Mouse (Mus musculus): Measurements from ENCODE around the gene Sfn. TPM values are rescaled to one million over a fixed set of nuclear protein-coding genes. Genes with fewer than 3 reads are reported as not detected.

Gene Sfn
- 10 to 100 TPM; 59.4 to 60.3 TPM for total RNA-seq (2023)

DNA sequence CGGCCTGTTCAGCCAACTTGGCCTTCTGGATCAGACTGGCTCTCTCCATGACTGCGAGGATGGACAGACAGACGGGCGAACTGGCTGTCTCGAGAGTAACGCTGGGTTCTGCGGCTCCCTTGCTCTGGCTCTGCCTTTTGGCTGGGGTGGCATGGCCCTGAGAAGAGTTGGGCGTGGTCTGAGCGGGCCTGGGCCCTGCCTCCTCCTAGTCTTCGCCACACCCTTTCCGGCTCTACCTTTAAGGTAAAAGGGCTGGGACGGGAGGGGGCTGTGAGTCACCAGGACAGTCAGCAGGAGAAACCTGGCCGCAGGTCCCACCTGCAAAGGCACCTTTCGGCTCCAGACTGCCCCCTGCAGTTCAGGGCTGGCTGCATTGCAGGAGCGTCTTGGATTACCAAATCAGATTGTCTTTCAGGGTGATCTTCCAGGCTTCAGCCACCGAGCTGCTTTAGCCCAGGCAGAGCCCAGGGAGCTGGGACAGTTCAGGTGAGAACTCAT is at the start of gene Sfn:
Gene Sfn, minus strand, starts transcription at position 448 of the 498 bp plus-strand sequence.

DNA sequence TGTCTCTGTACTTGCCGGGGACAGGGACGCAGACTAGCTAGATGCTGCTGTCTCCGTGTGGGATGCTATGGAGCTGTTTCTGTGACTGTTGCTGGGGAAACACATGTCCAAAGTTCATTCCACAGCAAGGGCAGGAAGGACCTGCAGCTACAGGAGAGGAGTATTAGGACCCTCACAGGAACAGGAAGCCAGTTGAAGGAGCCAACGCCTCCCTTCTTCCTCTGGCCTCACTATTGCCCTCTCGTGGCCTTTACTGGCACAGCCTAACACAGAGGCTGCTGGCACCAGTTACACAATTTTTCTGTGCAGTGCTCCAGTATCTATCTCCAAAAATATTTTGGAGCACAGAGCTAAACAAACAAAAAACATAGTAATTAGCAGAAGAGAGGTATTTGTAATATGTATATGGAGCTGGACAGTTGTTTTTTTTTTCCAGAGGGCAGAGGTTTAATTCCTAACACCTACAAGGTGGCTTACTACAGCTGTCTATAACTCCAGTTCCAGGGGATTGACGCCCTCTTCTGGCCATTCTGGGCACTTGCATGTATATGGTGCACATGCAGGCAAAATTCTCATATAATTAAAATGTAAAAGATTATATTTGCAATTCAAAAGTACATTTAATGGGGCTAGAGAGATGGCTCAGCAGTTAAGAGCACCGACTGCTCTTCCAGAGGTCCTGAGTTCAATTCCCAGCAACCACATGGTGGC is 48.2 kb upstream of the Sfn start, which contains the start of gene Zdhhc18:
Gene Zdhhc18, minus strand, starts transcription at position 166 of the 711 bp plus-strand sequence.

DNA sequence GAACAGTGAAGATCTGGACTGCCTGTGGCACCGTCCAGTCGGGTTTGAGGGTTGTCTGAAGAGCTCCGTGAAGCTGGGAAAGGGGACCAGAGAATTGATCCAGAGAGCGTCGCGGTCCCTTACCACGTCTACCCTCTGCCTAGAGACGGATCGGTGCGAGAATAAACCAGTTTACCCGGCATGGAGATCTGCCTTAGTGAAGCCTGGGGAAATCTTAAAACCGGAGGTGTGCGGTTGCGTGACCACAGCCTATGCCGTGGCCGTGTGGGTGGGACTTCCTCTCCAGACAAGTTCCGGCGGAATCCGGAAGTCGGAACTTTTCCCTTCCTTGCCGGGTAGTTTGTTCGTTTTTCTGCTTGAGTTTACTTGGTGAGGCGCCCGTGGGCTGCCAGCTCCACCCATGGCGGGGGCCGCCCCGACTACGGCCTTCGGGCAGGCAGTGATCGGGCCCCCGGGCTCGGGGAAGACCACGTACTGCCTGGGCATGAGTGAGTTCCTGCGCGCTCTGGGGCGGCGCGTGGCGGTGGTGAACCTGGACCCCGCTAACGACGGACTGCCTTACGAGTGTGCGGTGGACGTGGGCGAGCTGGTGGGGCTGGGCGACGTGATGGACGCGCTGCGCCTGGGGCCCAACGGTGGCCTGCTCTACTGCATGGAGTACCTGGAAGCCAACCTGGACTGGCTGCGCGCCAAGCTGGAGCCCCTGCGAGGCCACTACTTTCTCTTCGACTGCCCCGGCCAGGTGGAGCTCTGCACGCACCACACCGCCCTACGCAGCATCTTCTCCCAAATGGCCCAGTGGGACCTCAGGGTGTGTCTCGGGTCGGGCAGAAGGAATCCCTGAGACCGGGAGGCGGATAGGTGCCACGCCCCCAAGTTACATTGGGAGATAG is 17.7 kb downstream of the Sfn start, which contains the start of gene Gpn2:
Gene Gpn2, plus strand, starts transcription at position 304 of the 893 bp plus-strand sequence.

DNA sequence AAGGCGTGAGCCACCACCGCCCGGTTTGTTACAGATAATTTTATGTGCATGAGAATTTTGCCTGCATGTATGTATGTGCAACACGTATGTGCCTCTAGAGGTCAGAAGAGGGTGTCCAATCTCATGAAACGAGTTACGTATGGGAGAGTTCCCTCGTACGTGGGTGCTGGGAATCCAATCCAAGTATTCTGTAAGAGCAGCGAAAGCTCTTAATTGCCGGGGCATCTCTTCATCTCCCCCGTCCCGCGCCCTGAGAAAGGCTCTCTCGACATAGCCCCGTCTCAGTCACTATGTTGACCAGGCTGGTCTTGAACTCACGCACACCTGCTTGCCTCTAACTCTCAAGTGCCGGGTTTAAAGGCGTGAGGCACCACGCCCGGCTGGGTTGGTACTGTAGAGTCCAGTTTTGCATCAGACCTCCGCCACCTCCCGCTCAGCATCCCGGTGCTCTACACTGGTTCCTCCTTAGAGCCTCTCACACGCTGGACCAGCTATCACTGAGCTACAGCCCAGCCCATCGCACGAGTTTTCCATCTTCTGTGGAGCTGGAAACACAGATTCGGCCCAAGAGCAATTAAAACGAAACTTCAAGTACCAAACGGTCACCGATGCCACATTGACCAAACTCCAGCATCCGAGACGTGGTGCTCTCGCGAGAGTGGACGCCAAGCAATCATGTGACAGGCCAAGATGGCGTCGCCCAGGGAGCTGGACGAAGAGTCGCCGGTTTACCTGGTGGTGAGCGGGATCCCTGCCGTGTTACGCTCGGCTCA is 27.7 kb downstream of the Sfn start, which contains the start of gene Gpatch3:
Gene Gpatch3, plus strand, starts transcription at position 676 of the 773 bp plus-strand sequence.

DNA sequence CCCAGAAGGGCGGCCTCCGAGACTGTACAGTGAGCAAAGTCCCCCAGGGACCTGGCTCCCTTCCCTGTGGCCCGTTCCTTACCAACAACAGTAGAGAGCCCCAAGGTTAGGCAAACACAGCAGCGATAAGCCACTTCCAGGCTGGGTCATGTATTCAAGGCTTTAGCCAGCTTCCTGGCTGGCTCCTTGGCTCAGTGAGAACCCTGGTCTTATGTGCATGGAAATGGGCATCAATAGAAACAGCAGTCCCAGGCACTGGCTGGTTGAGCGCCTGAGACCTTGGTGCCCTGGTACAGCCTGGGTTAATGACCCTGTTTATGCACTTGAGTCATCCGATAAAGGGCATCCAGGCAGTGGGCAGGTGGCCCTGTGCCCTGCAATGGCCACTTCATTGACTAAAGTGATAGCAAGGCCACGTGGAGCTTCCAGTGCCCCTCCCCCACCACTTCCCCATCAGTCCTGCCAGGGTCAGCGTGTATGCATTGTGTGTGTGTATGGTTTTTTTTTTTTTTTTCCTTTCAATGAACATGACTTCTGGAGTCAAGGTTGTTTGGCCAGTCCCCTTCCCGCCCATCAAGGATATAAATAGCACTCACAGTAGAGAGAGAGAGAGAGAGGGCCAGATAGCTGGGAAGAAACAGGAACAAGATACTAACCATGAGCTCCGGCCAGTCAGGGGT is 49.1 kb downstream of the Sfn start, which contains the start of gene Nr0b2:
Gene Nr0b2, plus strand, starts transcription at position 609 of the 680 bp plus-strand sequence.

Other genes starting within 250 kb of the Sfn start
- 10 to 100 TPM; 47.0 to 49.6 TPM for gene Wdtc1, start 248.7 kb downstream of the Sfn start, total RNA-seq (2023)
- gene Slc9a1, start 232.5 kb downstream of the Sfn start, total RNA-seq (2023), result 10 to 100 TPM; 56.5 to 58.9 TPM
- not detected for gene Tent5b, start 122.0 kb downstream of the Sfn start, total RNA-seq (2023)
- 10 to 100 TPM; 11.6 to 21.7 TPM for gene Trnp1, start 103.6 kb downstream of the Sfn start, total RNA-seq (2023)
- gene Kdf1, start 83.2 kb downstream of the Sfn start, total RNA-seq (2023), result under 1 TPM; 0.52 to 0.80 TPM
- gene Nudc, start 56.2 kb downstream of the Sfn start, total RNA-seq (2023), result 10 to 100 TPM; 72.2 to 79.8 TPM
- gene Nr0b2, start 48.8 kb downstream of the Sfn start, total RNA-seq (2023), result not detected
- gene Gpatch3, start 27.4 kb downstream of the Sfn start, total RNA-seq (2023), result 10 to 100 TPM; 21.4 to 32.4 TPM
- gene Gpn2, start 17.8 kb downstream of the Sfn start, total RNA-seq (2023), result 10 to 100 TPM; 27.0 to 29.2 TPM
- 100 to 1,000 TPM; 216 to 235 TPM for gene Zdhhc18, start 48.0 kb upstream of the Sfn start, total RNA-seq (2023)
- 10 to 100 TPM; 23.5 to 25.4 TPM for gene Pigv, start 70.5 kb upstream of the Sfn start, total RNA-seq (2023)
- gene Arid1a, start 154.6 kb upstream of the Sfn start, total RNA-seq (2023), result 100 to 1,000 TPM; 307 to 314 TPM